Mouse (Mus musculus): ENCODE measurements around the gene Rybp. TPM values are rescaled to one million over a fixed set of nuclear protein-coding genes. Genes with fewer than 3 reads are reported as not detected.

Gene Rybp
- polyA plus RNA-seq, 1 experiment from 2014 or later, result 25.3 TPM

- no peak for ATAC-seq
- WGBS, result 48% methylated on average over 4 of the region's 4 CpGs
- peaks cover 3% of the 10 kb centered on the region; the same call in 1 of the 2 replicates for H3K4me1 ChIP-seq (ENCODE audit: control insufficient read depth, insufficient read depth, low read length)
Observed at GRCm38 (mm10) chr6:100192691-100193229, 94.5 kb downstream of the Rybp start.

DNA sequence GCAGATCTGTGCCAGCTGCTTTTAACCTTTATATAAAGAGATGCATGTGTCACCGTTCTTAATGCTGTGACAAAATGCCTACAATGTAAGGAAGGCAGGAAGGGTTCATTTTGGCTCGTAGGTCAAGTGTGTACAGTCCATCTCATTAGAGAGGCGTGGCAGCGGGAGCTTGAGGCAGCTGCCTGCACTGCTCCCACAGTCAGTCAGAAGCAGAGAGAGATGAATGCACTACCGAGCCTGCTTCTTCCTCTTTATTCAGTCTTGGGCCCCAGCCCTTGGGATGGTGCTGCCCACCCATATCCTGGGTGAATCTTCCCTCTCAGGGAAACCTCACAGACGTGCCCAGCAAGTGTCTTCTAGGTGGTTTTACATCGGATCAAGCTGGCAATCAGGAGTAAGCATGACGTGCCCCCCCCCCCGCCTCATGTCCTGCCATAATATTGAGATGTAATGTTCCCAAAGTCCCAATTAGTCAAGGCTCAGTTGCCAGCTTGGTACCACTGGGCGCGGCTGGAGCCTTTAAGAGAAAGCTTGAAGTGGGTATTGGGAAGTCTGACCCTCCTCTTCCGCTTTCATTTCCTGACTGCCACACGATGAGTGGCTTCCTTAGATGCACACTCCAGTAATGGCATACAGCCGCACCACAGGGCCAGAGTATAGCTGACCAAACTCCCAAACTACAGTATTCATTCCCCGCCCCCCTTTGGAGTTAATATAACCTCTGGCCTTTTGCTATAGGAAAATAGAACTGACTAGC lies 96.3 kb downstream of the Rybp start:
- no peak overlapping the region for H3K4me3 ChIP-seq (ENCODE audit: low read depth, low read length)
- peaks cover 2% of the 10 kb centered on the region for H3K27me3 ChIP-seq (ENCODE audit: control insufficient read depth, insufficient read depth, low read depth, low read length)
- ATAC-seq, result 0 out of 2 replicates have a peak, but pooled peaks have one; percentile 21
- WGBS, result 81% methylated on average over 15 of the region's 15 CpGs
- H3K9me3 ChIP-seq (replicated peaks; ENCODE audit: control insufficient read depth, low read length, poor library complexity, severe bottlenecking), result no peaks in the 10 kb centered on the region
- no peak overlapping the region for H3K27ac ChIP-seq (ENCODE audit: low read length)
- no peak overlapping the region for H3K4me2 ChIP-seq (ENCODE audit: low read length)
- H3K4me1 ChIP-seq (ENCODE audit: control insufficient read depth, insufficient read depth, low read length), result peaks cover under 1% of the 10 kb centered on the region; the same call in 1 of the 2 replicates
- no peaks in the 10 kb centered on the region for H3K36me3 ChIP-seq (ENCODE audit: control insufficient read depth, insufficient read depth, low read length)
- no peak overlapping the region for H3K9ac ChIP-seq (ENCODE audit: low read depth, low read length)

More at GRCm38 (mm10) chr6:100192691-100193229, 94.5 kb downstream of the Rybp start:
- Histone ChIP-seq H3K4me2 (ENCODE audit: low read length) (no peak overlapping the region), H3K9me3 (replicated peaks; ENCODE audit: control insufficient read depth, low read length, poor library complexity, severe bottlenecking) (no peaks in the 10 kb centered on the region), H3K36me3 (ENCODE audit: control insufficient read depth, insufficient read depth, low read length) (no peaks in the 10 kb centered on the region), H3K27me3 (ENCODE audit: control insufficient read depth, insufficient read depth, low read depth, low read length) (peaks cover 2% of the 10 kb centered on the region; the same call in 1 of the 2 replicates), H3K27ac (ENCODE audit: low read length) (no peak overlapping the region), H3K9ac (ENCODE audit: low read depth, low read length) (no peak overlapping the region), H3K4me3 (ENCODE audit: low read depth, low read length) (no peak overlapping the region)

DNA sequence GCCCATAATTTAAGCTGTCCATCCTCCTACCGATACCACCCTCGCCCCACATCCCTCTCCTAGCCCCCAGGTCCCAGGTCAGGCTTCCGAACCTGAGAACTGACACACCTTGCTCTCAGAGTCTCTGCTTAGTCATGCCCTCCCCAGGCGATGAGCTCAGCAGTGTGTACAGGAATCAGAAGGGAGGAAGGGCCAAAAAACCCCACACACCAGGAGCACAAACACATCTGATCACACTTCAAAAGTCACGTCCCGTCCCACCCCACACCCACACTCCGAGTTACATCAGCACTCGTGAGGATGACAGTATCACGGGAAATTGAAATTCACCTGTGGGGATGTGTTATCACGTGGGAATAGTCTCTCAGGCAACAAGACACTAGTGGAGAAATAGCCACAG lies 97.0 kb downstream of the Rybp start:
- H3K27me3 ChIP-seq (ENCODE audit: control insufficient read depth, insufficient read depth, low read depth, low read length), result peaks cover 2% of the 10 kb centered on the region
- H3K4me1 ChIP-seq (ENCODE audit: control insufficient read depth, insufficient read depth, low read length), result no peaks in the 10 kb centered on the region
- H3K9me3 ChIP-seq (replicated peaks; ENCODE audit: control insufficient read depth, low read length, poor library complexity, severe bottlenecking), result no peaks in the 10 kb centered on the region
- no peak overlapping the region for H3K4me3 ChIP-seq (ENCODE audit: low read depth, low read length)
- 90% methylated on average over 10 of the region's 10 CpGs for WGBS
- no peak overlapping the region for H3K27ac ChIP-seq (ENCODE audit: low read length)
- no peak overlapping the region for H3K9ac ChIP-seq (ENCODE audit: low read depth, low read length)
- H3K4me2 ChIP-seq (ENCODE audit: low read length), result no peak overlapping the region
- ATAC-seq, result 0 out of 2 replicates have a peak, but pooled peaks have one; percentile 13
- H3K36me3 ChIP-seq (ENCODE audit: control insufficient read depth, insufficient read depth, low read length), result no peaks in the 10 kb centered on the region

DNA sequence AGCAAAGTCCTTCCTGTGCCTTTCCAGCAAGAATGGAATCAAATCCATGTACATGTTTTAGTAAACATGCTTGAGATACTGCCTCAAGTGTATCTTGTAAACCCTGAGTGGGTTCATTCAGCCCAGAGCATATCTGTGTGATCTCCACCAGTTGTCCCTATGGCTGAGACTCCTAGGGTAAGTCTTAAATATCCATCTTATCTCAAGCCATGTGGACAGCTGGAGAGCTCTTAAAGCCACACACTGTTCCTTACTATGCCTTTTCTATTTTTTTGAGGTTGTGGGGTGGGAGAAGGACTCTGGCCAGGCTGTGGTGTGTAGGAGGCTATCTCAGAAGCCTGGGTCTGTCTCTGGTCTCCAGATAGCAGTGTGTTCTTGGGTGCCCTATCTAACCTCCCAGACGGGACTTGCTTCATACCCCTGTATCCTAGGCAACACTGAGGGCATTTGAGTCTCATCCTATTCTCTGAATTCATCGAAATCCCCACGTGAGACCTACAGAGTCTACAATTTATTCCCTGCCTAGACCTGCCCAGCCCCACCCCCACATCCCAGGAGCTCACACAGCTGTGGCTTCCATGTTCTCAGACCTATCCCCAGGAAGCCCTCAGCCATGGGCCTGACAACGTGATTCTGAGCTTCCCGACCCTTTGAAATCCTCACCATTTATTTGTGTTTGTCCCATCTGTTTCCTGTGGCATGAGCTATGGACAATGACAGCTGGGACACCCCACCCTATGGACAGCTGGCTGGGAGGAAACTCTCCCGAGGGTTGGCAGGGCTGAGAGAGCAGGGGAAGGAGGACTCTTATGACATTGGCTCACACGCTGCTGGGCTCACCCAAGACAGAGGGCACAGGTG lies 98.2 kb downstream of the Rybp start:
- WGBS, result 40% methylated on average over 7 of the region's 7 CpGs
- no peak overlapping the region for H3K4me2 ChIP-seq (ENCODE audit: low read length)
- no peak overlapping the region for H3K4me3 ChIP-seq (ENCODE audit: low read depth, low read length)
- H3K4me1 ChIP-seq (ENCODE audit: control insufficient read depth, insufficient read depth, low read length), result no peaks in the 10 kb centered on the region
- H3K27ac ChIP-seq (ENCODE audit: low read length), result no peak overlapping the region
- no peaks in the 10 kb centered on the region for H3K36me3 ChIP-seq (ENCODE audit: control insufficient read depth, insufficient read depth, low read length)
- no peak for ATAC-seq
- no peak overlapping the region for H3K9ac ChIP-seq (ENCODE audit: low read depth, low read length)
- peaks cover 2% of the 10 kb centered on the region for H3K27me3 ChIP-seq (ENCODE audit: control insufficient read depth, insufficient read depth, low read depth, low read length)
- H3K9me3 ChIP-seq (replicated peaks; ENCODE audit: control insufficient read depth, low read length, poor library complexity, severe bottlenecking), result no peaks in the 10 kb centered on the region

GRCm38 (mm10) chr6:100187821-100188220 lies 99.5 kb downstream of the Rybp start:
- no peak overlapping the region for H3K9ac ChIP-seq (ENCODE audit: low read depth, low read length)
- no peaks in the 10 kb centered on the region for H3K4me1 ChIP-seq (ENCODE audit: control insufficient read depth, insufficient read depth, low read length)
- H3K9me3 ChIP-seq (replicated peaks; ENCODE audit: control insufficient read depth, low read length, poor library complexity, severe bottlenecking), result no peaks in the 10 kb centered on the region
- H3K4me3 ChIP-seq (ENCODE audit: low read depth, low read length), result no peak overlapping the region
- H3K27ac ChIP-seq (ENCODE audit: low read length), result no peak overlapping the region
- WGBS, result 78% methylated on average over 6 of the region's 6 CpGs
- no peak for ATAC-seq
- no peak overlapping the region for H3K4me2 ChIP-seq (ENCODE audit: low read length)
- H3K36me3 ChIP-seq (ENCODE audit: control insufficient read depth, insufficient read depth, low read length), result no peaks in the 10 kb centered on the region
- peaks cover 2% of the 10 kb centered on the region for H3K27me3 ChIP-seq (ENCODE audit: control insufficient read depth, insufficient read depth, low read depth, low read length)

- ATAC-seq, result no peak
- H3K4me2 ChIP-seq (ENCODE audit: low read length), result no peak overlapping the region
- no peaks in the 10 kb centered on the region for H3K4me1 ChIP-seq (ENCODE audit: control insufficient read depth, insufficient read depth, low read length)
- WGBS, result 84% methylated on average over 11 of the region's 11 CpGs
- no peak overlapping the region for H3K9ac ChIP-seq (ENCODE audit: low read depth, low read length)
- H3K27ac ChIP-seq (ENCODE audit: low read length), result no peak overlapping the region
- H3K36me3 ChIP-seq (ENCODE audit: control insufficient read depth, insufficient read depth, low read length), result no peaks in the 10 kb centered on the region
- H3K27me3 ChIP-seq (ENCODE audit: control insufficient read depth, insufficient read depth, low read depth, low read length), result peaks cover 2% of the 10 kb centered on the region
- H3K9me3 ChIP-seq (replicated peaks; ENCODE audit: control insufficient read depth, low read length, poor library complexity, severe bottlenecking), result no peaks in the 10 kb centered on the region
- no peak overlapping the region for H3K4me3 ChIP-seq (ENCODE audit: low read depth, low read length)
Observed at GRCm38 (mm10) chr6:100186789-100187188, 100.5 kb downstream of the Rybp start.

DNA sequence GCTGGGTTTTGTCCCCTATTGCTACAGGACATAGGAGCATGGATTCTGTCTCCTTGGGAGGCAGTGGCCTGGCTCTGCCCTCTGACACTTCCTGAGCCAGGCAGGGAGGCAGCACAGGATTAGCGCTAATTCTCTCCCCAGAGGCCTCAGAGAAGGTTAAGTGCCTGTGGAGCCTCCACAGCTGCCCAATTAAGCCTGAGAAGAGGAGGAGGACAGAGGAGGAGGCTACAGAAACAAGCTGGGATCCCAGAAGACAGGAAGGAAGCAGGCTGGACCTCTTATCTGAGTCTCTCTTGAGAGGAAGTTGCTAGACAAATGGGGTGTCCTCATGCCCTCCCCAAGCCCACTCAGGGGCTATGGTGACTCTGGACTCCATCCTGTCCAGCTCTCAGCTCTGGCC lies 101.8 kb downstream of the Rybp start:
- no peak overlapping the region for H3K4me3 ChIP-seq (ENCODE audit: low read depth, low read length)
- H3K9ac ChIP-seq (ENCODE audit: low read depth, low read length), result no peak overlapping the region
- WGBS, result 6% methylated on average over 1 of the region's 1 CpGs
- H3K27ac ChIP-seq (ENCODE audit: low read length), result no peak overlapping the region
- H3K4me2 ChIP-seq (ENCODE audit: low read length), result no peak overlapping the region
- H3K4me1 ChIP-seq (ENCODE audit: control insufficient read depth, insufficient read depth, low read length), result no peaks in the 10 kb centered on the region
- H3K27me3 ChIP-seq (ENCODE audit: control insufficient read depth, insufficient read depth, low read depth, low read length), result peaks cover 2% of the 10 kb centered on the region
- ATAC-seq, result no peak
- H3K9me3 ChIP-seq (replicated peaks; ENCODE audit: control insufficient read depth, low read length, poor library complexity, severe bottlenecking), result no peaks in the 10 kb centered on the region
- no peaks in the 10 kb centered on the region for H3K36me3 ChIP-seq (ENCODE audit: control insufficient read depth, insufficient read depth, low read length)

GRCm38 (mm10) chr6:100183344-100183743 lies 103.9 kb downstream of the Rybp start:
- H3K36me3 ChIP-seq (ENCODE audit: control insufficient read depth, insufficient read depth, low read length), result no peaks in the 10 kb centered on the region
- no peaks in the 10 kb centered on the region for H3K4me1 ChIP-seq (ENCODE audit: control insufficient read depth, insufficient read depth, low read length)
- no peak overlapping the region for H3K4me2 ChIP-seq (ENCODE audit: low read length)
- no peak overlapping the region for H3K9ac ChIP-seq (ENCODE audit: low read depth, low read length)
- H3K27me3 ChIP-seq (ENCODE audit: control insufficient read depth, insufficient read depth, low read depth, low read length), result peaks cover 2% of the 10 kb centered on the region
- no peak for ATAC-seq
- no peak overlapping the region for H3K27ac ChIP-seq (ENCODE audit: low read length)
- WGBS, result 78% methylated on average over 3 of the region's 3 CpGs
- H3K4me3 ChIP-seq (ENCODE audit: low read depth, low read length), result no peak overlapping the region
- H3K9me3 ChIP-seq (replicated peaks; ENCODE audit: control insufficient read depth, low read length, poor library complexity, severe bottlenecking), result no peaks in the 10 kb centered on the region

- ATAC-seq, result no peak
- no peaks in the 10 kb centered on the region for H3K27me3 ChIP-seq (ENCODE audit: control insufficient read depth, insufficient read depth, low read depth, low read length)
- no peaks in the 10 kb centered on the region for H3K9me3 ChIP-seq (replicated peaks; ENCODE audit: control insufficient read depth, low read length, poor library complexity, severe bottlenecking)
- no peak overlapping the region for H3K4me2 ChIP-seq (ENCODE audit: low read length)
- H3K36me3 ChIP-seq (ENCODE audit: control insufficient read depth, insufficient read depth, low read length), result no peaks in the 10 kb centered on the region
- H3K4me1 ChIP-seq (ENCODE audit: control insufficient read depth, insufficient read depth, low read length), result no peaks in the 10 kb centered on the region
- H3K9ac ChIP-seq (ENCODE audit: low read depth, low read length), result no peak overlapping the region
- H3K27ac ChIP-seq (ENCODE audit: low read length), result no peak overlapping the region
- 68% methylated on average over 4 of the region's 4 CpGs for WGBS
- no peak overlapping the region for H3K4me3 ChIP-seq (ENCODE audit: low read depth, low read length)
Observed at GRCm38 (mm10) chr6:100180883-100181262, 106.4 kb downstream of the Rybp start.
